Mouse (Mus musculus) heart, embryonic 11.5 days (tissue): ENCODE data around the gene Rapgef2. TPM values are rescaled to one million over a fixed set of nuclear protein-coding genes. Genes with fewer than 3 reads are reported as not detected.

Experiments used
- polyA plus RNA-seq: library from polyadenylated mRNA; unstranded; fragments of >200 nt; fragmentation: Nextera tagmentation; extraction: Ambion mirVana; gene quantifications from 2 replicates; pipeline ENCODE4 v1.2.1, GENCODE M21; 2014

Rapgef2 gene
- polyA plus RNA-seq, 1 experiment from 2014 or later: 5.9 TPM

Other genes with a start within 250 kb of the Rapgef2 start
- gene Gm17359, start 50.1 kb upstream of the Rapgef2 start, polyA plus RNA-seq: not detected in 2 replicates